Mouse (Mus musculus) heart, postnatal 0 days (tissue): ENCODE measurements around the gene Tubb2b.

Experiments used
- CTCF ChIP-seq: IDR thresholded peaks from 2 replicates; pipeline ENCODE4 v1.5.1; 2016; ENCODE audit warnings: antibody characterized with exemption, control low read depth, low read depth
- EP300 ChIP-seq: IDR thresholded peaks from 2 replicates; pipeline ENCODE4 v1.6.1; 2016; ENCODE audit warnings: antibody characterized with exemption, low read depth

GRCm38 (mm10) chr13:34131708-34132060, 1.4 kb upstream of the Tubb2b start:
- TF ChIP-seq CTCF (no peak), EP300 (no peak)
